Mouse (Mus musculus): ENCODE measurements around the gene Ptpn9. TPM values are rescaled to one million over a fixed set of nuclear protein-coding genes. Genes with fewer than 3 reads are reported as not detected.

The Ptpn9 gene
- total RNA-seq (2023; ENCODE audit: inconsistent age) = 12.3 to 16.9 TPM (median 13.4 TPM) in 4 replicates

GRCm38 (mm10) chr9:56994286-56995197 lies at the start of gene Ptpn9:
Gene Ptpn9 (plus strand): TSS chr9:56994923.

GRCm38 (mm10) chr9:56950414-56951400 lies 44.0 kb upstream of the Ptpn9 start, which contains the start of gene Snupn:
Gene Snupn (plus strand): TSS chr9:56950878.

GRCm38 (mm10) chr9:57071801-57072351 lies 77.2 kb downstream of the Ptpn9 start, which contains the start of gene Sin3a:
Gene Sin3a (plus strand): TSS chr9:57072040.

Other genes starting within 250 kb of the Ptpn9 start
- not detected in 4 replicates for gene Lingo1, start 198.5 kb upstream of the Ptpn9 start, total RNA-seq (2023; ENCODE audit: inconsistent age)
- not detected in 4 replicates for gene Odf3l1, start 130.2 kb upstream of the Ptpn9 start, total RNA-seq (2023; ENCODE audit: inconsistent age)
- not detected in 4 replicates for gene Cspg4, start 129.9 kb upstream of the Ptpn9 start, total RNA-seq (2023; ENCODE audit: inconsistent age)
- gene Snx33, start 66.6 kb upstream of the Ptpn9 start, total RNA-seq (2023; ENCODE audit: inconsistent age) = 11.6 to 13.3 TPM (median 12.9 TPM) in 4 replicates
- 60.3 to 67.6 TPM (median 65.5 TPM) in 4 replicates for gene Imp3, start 57.4 kb upstream of the Ptpn9 start, total RNA-seq (2023; ENCODE audit: inconsistent age)
- 7.9 to 11.4 TPM (median 11.0 TPM) in 4 replicates for gene Snupn, start 44.0 kb upstream of the Ptpn9 start, total RNA-seq (2023; ENCODE audit: inconsistent age)
- gene Sin3a, start 77.1 kb downstream of the Ptpn9 start, total RNA-seq (2023; ENCODE audit: inconsistent age) = 120 to 137 TPM (median 127 TPM) in 4 replicates
- gene Man2c1, start 135.8 kb downstream of the Ptpn9 start, total RNA-seq (2023; ENCODE audit: inconsistent age) = 95.9 to 124 TPM (median 122 TPM) in 4 replicates
- gene Neil1, start 153.4 kb downstream of the Ptpn9 start, total RNA-seq (2023; ENCODE audit: inconsistent age) = 65.5 to 75.3 TPM (median 74.0 TPM) in 4 replicates
- 117 to 160 TPM (median 138 TPM) in 4 replicates for gene Commd4, start 163.4 kb downstream of the Ptpn9 start, total RNA-seq (2023; ENCODE audit: inconsistent age)
- gene Trcg1, start 241.6 kb downstream of the Ptpn9 start, total RNA-seq (2023; ENCODE audit: inconsistent age) = not detected in 4 replicates